Comparison of ENCODE assay signal across 8 mouse cellular contexts in genomic region chr19:41482909-41483444, GRCm38 (mm10). TPM values are rescaled to one million over a fixed set of nuclear protein-coding genes. Genes with fewer than 3 reads are reported as not detected.
DNase-seq lines count a peak whose midpoint lies in the region; ATAC-seq lines count a peak whose summit lies in the region.

No protein-coding gene starts in this region.

- peak; percentile 85 for DNase-seq in T-cell, adult 2 months (ENCODE audit: low spot score)
- DNase-seq in cerebellum, postnatal 14 days: peak; percentile 84
- peak; percentile 39 to 48 for DNase-seq in frontal cortex, postnatal 25 days (ENCODE audit: low spot score in 2 of 2)
- peak; percentile 53 for DNase-seq in left cerebral cortex, adult 11 months (ENCODE audit: low spot score)
- DNase-seq in lung, postnatal 36 days: peak; percentile 77
- DNase-seq in right cerebral cortex, adult 18-20 months: peak; percentile 65
- peak; percentile 40 to 67 for DNase-seq in urinary bladder, postnatal 36 days (ENCODE audit: low spot score in 2 of 2)

- WGBS in hindbrain, embryonic 15.5 days: under 1% methylated on average over 45 of the region's 91 CpGs

- no peaks in the 10 kb centered on the region for H3K36me3 ChIP-seq in hindbrain, embryonic 15.5 days

- no peaks in the 10 kb centered on the region for H3K9me3 ChIP-seq in hindbrain, embryonic 15.5 days

- peak; percentile 79 for ATAC-seq in hindbrain, embryonic 15.5 days (ENCODE audit: low FRiP score, low read depth)

- H3K4me3 ChIP-seq in hindbrain, embryonic 15.5 days: peak overlapping the region; percentile 98

- peak overlapping the region; percentile 80 for H3K4me2 ChIP-seq in hindbrain, embryonic 15.5 days

- H3K9ac ChIP-seq in hindbrain, embryonic 15.5 days: peak overlapping the region; percentile 97

- H3K27ac ChIP-seq in hindbrain, embryonic 15.5 days (replicated peaks): peak overlapping the region; percentile 99

- H3K4me1 ChIP-seq in hindbrain, embryonic 15.5 days (replicated peaks): peaks cover 41% of the 10 kb centered on the region

- no peaks in the 10 kb centered on the region for H3K27me3 ChIP-seq in hindbrain, embryonic 15.5 days

RNA-seq across cellular contexts. Expression of gene Lcor, which starts 0.5 kb away (rescaled TPM):
- 14.6 and 15.4 TPM in 2 replicates for polyA plus RNA-seq in hindbrain, embryonic 15.5 days (2015; fragmentation: Nextera tagmentation; extraction: Ambion mirVana)

Comparison
In these comparisons a context has a peak if more than half of its experiments do, and no peak if none do; other contexts are left out.
1. Peak in every context shown above with its lines: DNase-seq, ATAC-seq, H3K4me3 ChIP-seq and H3K27ac ChIP-seq.